Mouse (Mus musculus) MEL-GATA-1-ER (cell line): ENCODE results near the gene Htr1f.
"Not testable (repeated sequence)": the region's sequence is repeated elsewhere in the genome, so short reads cannot be mapped to it uniquely, and the experiment has no call there.

Experiments
- DNase-seq: peaks from one replicate; pipeline ENCODE4 v3.0.0-alpha.2; 2012; ENCODE audit warnings: low read depth; ENCODE audit errors: extremely low read depth

The Htr1f gene

GRCm38 (mm10) chr16:65105184-65105931 lies at the start of gene Htr1f:
Htr1f (minus strand) TSS chr16:65105854.
- DNase-seq = no peak

- no peak for DNase-seq
These were observed 34.1 kb upstream of the Htr1f start for GRCm38 (mm10) chr16:65139771-65140170.

- no peak for DNase-seq
These were observed 23.7 kb upstream of the Htr1f start for GRCm38 (mm10) chr16:65129391-65129790.

- DNase-seq = no peak
These were observed 22.2 kb upstream of the Htr1f start for GRCm38 (mm10) chr16:65127846-65128245.

- DNase-seq = no peak
These were observed 6.6 kb upstream of the Htr1f start for GRCm38 (mm10) chr16:65112221-65112620.

GRCm38 (mm10) chr16:65093552-65093951 lies 12.1 kb downstream of the Htr1f start:
- no peak for DNase-seq

- DNase-seq = no peak
These were observed 22.2 kb downstream of the Htr1f start for GRCm38 (mm10) chr16:65083475-65083874.

- no peak for DNase-seq
These were observed 35.8 kb downstream of the Htr1f start for GRCm38 (mm10) chr16:65069867-65070266.

GRCm38 (mm10) chr16:65066264-65066663 lies 39.4 kb downstream of the Htr1f start:
- DNase-seq = no peak

GRCm38 (mm10) chr16:65037660-65038425 lies 67.8 kb downstream of the Htr1f start:
- not testable (repeated sequence) for DNase-seq

GRCm38 (mm10) chr16:65029675-65030074 lies 76.0 kb downstream of the Htr1f start:
- DNase-seq = no peak

GRCm38 (mm10) chr16:65022364-65022763 lies 83.3 kb downstream of the Htr1f start:
- DNase-seq = no peak

- no peak for DNase-seq
These were observed 86.9 kb downstream of the Htr1f start for GRCm38 (mm10) chr16:65018710-65019109.

- DNase-seq = no peak
These were observed 87.5 kb downstream of the Htr1f start for GRCm38 (mm10) chr16:65018134-65018533.

- no peak for DNase-seq
These were observed 88.1 kb downstream of the Htr1f start for GRCm38 (mm10) chr16:65017566-65017965.

- no peak for DNase-seq
These were observed 90.4 kb downstream of the Htr1f start for GRCm38 (mm10) chr16:65015241-65015640.

- no peak for DNase-seq
These were observed 103.4 kb downstream of the Htr1f start for GRCm38 (mm10) chr16:65001993-65002821.

- no peak for DNase-seq
These were observed 116.3 kb downstream of the Htr1f start for GRCm38 (mm10) chr16:64989279-64989800.

- no peak for DNase-seq
These were observed 118.1 kb downstream of the Htr1f start for GRCm38 (mm10) chr16:64987564-64987963.

- peak; percentile 36 for DNase-seq
These were observed 118.6 kb downstream of the Htr1f start for GRCm38 (mm10) chr16:64987049-64987448.

GRCm38 (mm10) chr16:64974636-64975035 lies 131.0 kb downstream of the Htr1f start:
- no peak for DNase-seq
